Mouse (Mus musculus): ENCODE measurements around the gene Srsf7. TPM values are rescaled to one million over a fixed set of nuclear protein-coding genes. Genes with fewer than 3 reads are reported as not detected.
"Not testable (repeated sequence)": the region's sequence is repeated elsewhere in the genome, so short reads cannot be mapped to it uniquely, and the experiment has no call there.

Gene Srsf7
- total and polyA plus RNA-seq, 2 experiments from 2014 or later, result 86.2 to 154 TPM

GRCm38 (mm10) chr17:80229396-80229795 is 22.3 kb upstream of the Srsf7 start:
- Histone ChIP-seq H3K9ac (replicated peaks; ENCODE audit: low read depth, low read length) (no peak overlapping the region), H3K4me2 (ENCODE audit: low read depth, low read length) (no peak overlapping the region), H3K36me3 (replicated peaks; ENCODE audit: control insufficient read depth, insufficient read depth, low read length) (no peaks in the 10 kb centered on the region), H3K4me3 (ENCODE audit: low read depth, low read length) (no peak overlapping the region), H3K9me3 (replicated peaks; ENCODE audit: control insufficient read depth, low read length) (no peaks in the 10 kb centered on the region), H3K27me3 (ENCODE audit: control insufficient read depth, insufficient read depth, low read length) (no peaks in the 10 kb centered on the region), H3K4me1 (ENCODE audit: control insufficient read depth, insufficient read depth) (peaks cover 5% of the 10 kb centered on the region), H3K27ac (ENCODE audit: low read depth) (no peak overlapping the region)
- ATAC-seq (ENCODE audit: insufficient read depth, low read depth) (peak; percentile 30; the same call in 1 of the 2 replicates), DNase-seq (ENCODE audit: low spot score) (no peak)
- TF ChIP-seq EP300 (IDR thresholded peaks at IDR 0.05; ENCODE audit: low read depth), result no peak
- 61% methylated on average over 2 of the region's 2 CpGs for WGBS

GRCm38 (mm10) chr17:80225142-80225541 is 18.0 kb upstream of the Srsf7 start:
- Histone ChIP-seq H3K9ac (replicated peaks; ENCODE audit: low read depth, low read length) (peak overlapping the region; percentile 68), H3K4me3 (ENCODE audit: low read depth, low read length) (peak overlapping the region; percentile 68), H3K4me2 (ENCODE audit: low read depth, low read length) (peak overlapping the region; percentile 72), H3K27ac (ENCODE audit: low read depth) (peak overlapping the region; percentile 84; the same call in 1 of the 2 replicates)
- 40% methylated on average over 4 of the region's 5 CpGs for WGBS
- H3K4me1 ChIP-seq (ENCODE audit: control insufficient read depth, insufficient read depth); ATAC-seq (ENCODE audit: insufficient read depth, low read depth); H3K36me3 ChIP-seq (replicated peaks; ENCODE audit: control insufficient read depth, insufficient read depth, low read length); DNase-seq (ENCODE audit: low spot score); H3K27me3 ChIP-seq (ENCODE audit: control insufficient read depth, insufficient read depth, low read length); H3K9me3 ChIP-seq (replicated peaks; ENCODE audit: control insufficient read depth, low read length): not testable (repeated sequence)

- H3K9ac ChIP-seq (replicated peaks; ENCODE audit: low read depth, low read length), result peak within 1 kb of the TSS; percentile 68
- ATAC-seq (ENCODE audit: insufficient read depth, low read depth), result peak; percentile 95
- H3K4me2 ChIP-seq (ENCODE audit: low read depth, low read length), result peak within 1 kb of the TSS; percentile 72
- peak within 1 kb of the TSS; percentile 68 for H3K4me3 ChIP-seq (ENCODE audit: low read depth, low read length)
- H3K9me3 ChIP-seq (replicated peaks; ENCODE audit: control insufficient read depth, low read length), result no peaks in the 10 kb centered on the region
- DNase-seq (ENCODE audit: low spot score), result peak; percentile 96
- whole genome bisulfite sequencing, result under 1% methylated on average over 33 of the region's 33 CpGs
- H3K27me3 ChIP-seq (ENCODE audit: control insufficient read depth, insufficient read depth, low read length), result no peaks in the 10 kb centered on the region
- peaks cover 9% of the 10 kb centered on the region for H3K4me1 ChIP-seq (ENCODE audit: control insufficient read depth, insufficient read depth)
- no peaks in the 10 kb centered on the region for H3K36me3 ChIP-seq (replicated peaks; ENCODE audit: control insufficient read depth, insufficient read depth, low read length)
- H3K27ac ChIP-seq (ENCODE audit: low read depth), result peak within 1 kb of the TSS; percentile 84
- TF ChIP-seq EP300 (IDR thresholded peaks at IDR 0.05; ENCODE audit: low read depth) (no peak), CTCF (IDR thresholded peaks at IDR 0.05; ENCODE audit: low read depth) (no peak)
Observed at GRCm38 (mm10) chr17:80224326-80225116, 17.4 kb upstream of the Srsf7 start, which contains the start of gene Gemin6. TSS of gene Gemin6 (plus strand) at chr17:80224441.

- ATAC-seq (ENCODE audit: insufficient read depth, low read depth) (no peak), DNase-seq (ENCODE audit: low spot score) (no peak)
- H3K27me3 ChIP-seq (ENCODE audit: control insufficient read depth, insufficient read depth, low read length), result no peaks in the 10 kb centered on the region
- H3K27ac ChIP-seq (ENCODE audit: low read depth), result peak overlapping the region; percentile 84
- no peak for TF ChIP-seq EP300 (IDR thresholded peaks at IDR 0.05; ENCODE audit: low read depth)
- no peak for TF ChIP-seq CTCF (IDR thresholded peaks at IDR 0.05; ENCODE audit: low read depth)
- no peaks in the 10 kb centered on the region for H3K36me3 ChIP-seq (replicated peaks; ENCODE audit: control insufficient read depth, insufficient read depth, low read length)
- peaks cover 9% of the 10 kb centered on the region for H3K4me1 ChIP-seq (ENCODE audit: control insufficient read depth, insufficient read depth)
- H3K4me3 ChIP-seq (ENCODE audit: low read depth, low read length), result peak overlapping the region; percentile 68
- peak overlapping the region; percentile 68; the same call in 1 of the 2 replicates for H3K9ac ChIP-seq (replicated peaks; ENCODE audit: low read depth, low read length)
- 4% methylated on average over 9 of the region's 9 CpGs for WGBS
- peak overlapping the region; percentile 72 for H3K4me2 ChIP-seq (ENCODE audit: low read depth, low read length)
- H3K9me3 ChIP-seq (replicated peaks; ENCODE audit: control insufficient read depth, low read length), result no peaks in the 10 kb centered on the region
Observed at GRCm38 (mm10) chr17:80223829-80224228, 16.7 kb upstream of the Srsf7 start.

- no peaks in the 10 kb centered on the region for H3K36me3 ChIP-seq (replicated peaks; ENCODE audit: control insufficient read depth, insufficient read depth, low read length)
- H3K9ac ChIP-seq (replicated peaks; ENCODE audit: low read depth, low read length), result no peak overlapping the region
- DNase-seq (ENCODE audit: low spot score) (no peak), ATAC-seq (ENCODE audit: insufficient read depth, low read depth) (no peak)
- peaks cover 9% of the 10 kb centered on the region for H3K4me1 ChIP-seq (ENCODE audit: control insufficient read depth, insufficient read depth)
- no peak overlapping the region for H3K27ac ChIP-seq (ENCODE audit: low read depth)
- no peak overlapping the region for H3K4me2 ChIP-seq (ENCODE audit: low read depth, low read length)
- no peaks in the 10 kb centered on the region for H3K9me3 ChIP-seq (replicated peaks; ENCODE audit: control insufficient read depth, low read length)
- H3K27me3 ChIP-seq (ENCODE audit: control insufficient read depth, insufficient read depth, low read length), result no peaks in the 10 kb centered on the region
- H3K4me3 ChIP-seq (ENCODE audit: low read depth, low read length), result no peak overlapping the region
- WGBS, result 41% methylated on average over 3 of the region's 3 CpGs
- TF ChIP-seq CTCF (IDR thresholded peaks at IDR 0.05; ENCODE audit: low read depth) (peak; percentile 24), EP300 (IDR thresholded peaks at IDR 0.05; ENCODE audit: low read depth) (no peak)
Observed at GRCm38 (mm10) chr17:80221890-80222628, 15.0 kb upstream of the Srsf7 start.

Measured in heart, postnatal 0 days (tissue).